Mouse (Mus musculus): ENCODE results near the gene Rgl3. TPM values are rescaled to one million over a fixed set of nuclear protein-coding genes. Genes with fewer than 3 reads are reported as not detected.

The Rgl3 gene
- polyA plus RNA-seq, 1 experiment: 8.0 TPM

GRCm38 (mm10) chr9:21987592-21988342, 1.5 kb downstream of the Rgl3 start:
- H3K36me3 ChIP-seq (ENCODE audit: control insufficient read depth, insufficient read depth, low read length): no peaks in the 10 kb centered on the region
- peaks cover 9% of the 10 kb centered on the region for H3K4me1 ChIP-seq (ENCODE audit: control insufficient read depth, insufficient read depth, insufficient read length)
- no peak overlapping the region for H3K27ac ChIP-seq (ENCODE audit: insufficient read depth, low read length)
- TF ChIP-seq POLR2A (IDR thresholded peaks at IDR 0.05; ENCODE audit: low read depth, low read length) (no peak), CTCF (IDR thresholded peaks at IDR 0.05; ENCODE audit: extremely low read depth, insufficient read depth, insufficient read length, insufficient replicate concordance) (no peak)
- no peak overlapping the region for H3K4me3 ChIP-seq (ENCODE audit: extremely low read depth, insufficient read depth, insufficient read length)
- WGBS: 21% methylated on average over 36 of the region's 36 CpGs
- peaks cover 26% of the 10 kb centered on the region for H3K27me3 ChIP-seq (ENCODE audit: control insufficient read depth, insufficient read depth, low read length)
- no peak for DNase-seq (ENCODE audit: low read depth in 1 of 2, low spot score in 2 of 2)

GRCm38 (mm10) chr9:21983911-21984310, 5.3 kb downstream of the Rgl3 start:
- no peaks in the 10 kb centered on the region for H3K36me3 ChIP-seq (ENCODE audit: control insufficient read depth, insufficient read depth, low read length)
- WGBS: 77% methylated on average over 3 of the region's 3 CpGs
- no peak for TF ChIP-seq POLR2A (IDR thresholded peaks at IDR 0.05; ENCODE audit: low read depth, low read length)
- DNase-seq (ENCODE audit: low read depth in 1 of 2, low spot score in 2 of 2): no peak
- no peak overlapping the region for H3K4me3 ChIP-seq (ENCODE audit: extremely low read depth, insufficient read depth, insufficient read length)
- H3K4me1 ChIP-seq (ENCODE audit: control insufficient read depth, insufficient read depth, insufficient read length): peaks cover 6% of the 10 kb centered on the region; the same call in 1 of the 2 replicates
- no peak overlapping the region for H3K27ac ChIP-seq (ENCODE audit: insufficient read depth, low read length)
- H3K27me3 ChIP-seq (ENCODE audit: control insufficient read depth, insufficient read depth, low read length): peaks cover 13% of the 10 kb centered on the region; the same call in 1 of the 2 replicates

GRCm38 (mm10) chr9:21978398-21979128, 10.7 kb downstream of the Rgl3 start:
- WGBS: 90% methylated on average over 4 of the region's 4 CpGs
- DNase-seq (ENCODE audit: low read depth in 1 of 2, low spot score in 2 of 2): no peak
- no peaks in the 10 kb centered on the region for H3K36me3 ChIP-seq (ENCODE audit: control insufficient read depth, insufficient read depth, low read length)

GRCm38 (mm10) chr9:21977972-21978371, 11.3 kb downstream of the Rgl3 start:
- no peak for TF ChIP-seq POLR2A (IDR thresholded peaks at IDR 0.05; ENCODE audit: low read depth, low read length)
- TF ChIP-seq CTCF (IDR thresholded peaks at IDR 0.05; ENCODE audit: extremely low read depth, insufficient read depth, insufficient read length, insufficient replicate concordance): peak; percentile 64; the same call in 1 of the 2 replicates
- 34% methylated on average over 2 of the region's 2 CpGs for WGBS
- H3K27me3 ChIP-seq (ENCODE audit: control insufficient read depth, insufficient read depth, low read length): no peaks in the 10 kb centered on the region

More at GRCm38 (mm10) chr9:21978398-21979128, 10.7 kb downstream of the Rgl3 start:
- Histone ChIP-seq H3K27me3 (ENCODE audit: control insufficient read depth, insufficient read depth, low read length) (0 out of 2 replicates have a peak, but pooled peaks cover 1% of the 10 kb centered on the region), H3K4me3 (ENCODE audit: extremely low read depth, insufficient read depth, insufficient read length) (no peak overlapping the region), H3K27ac (ENCODE audit: insufficient read depth, low read length) (no peak overlapping the region), H3K4me1 (ENCODE audit: control insufficient read depth, insufficient read depth, insufficient read length) (no peaks in the 10 kb centered on the region)
- TF ChIP-seq CTCF (IDR thresholded peaks at IDR 0.05; ENCODE audit: extremely low read depth, insufficient read depth, insufficient read length, insufficient replicate concordance) (no peak), POLR2A (IDR thresholded peaks at IDR 0.05; ENCODE audit: low read depth, low read length) (no peak)

GRCm38 (mm10) chr9:21977331-21977730, 11.9 kb downstream of the Rgl3 start:
- Histone ChIP-seq H3K36me3 (ENCODE audit: control insufficient read depth, insufficient read depth, low read length) (no peaks in the 10 kb centered on the region), H3K27ac (ENCODE audit: insufficient read depth, low read length) (no peak overlapping the region), H3K4me3 (ENCODE audit: extremely low read depth, insufficient read depth, insufficient read length) (no peak overlapping the region), H3K4me1 (ENCODE audit: control insufficient read depth, insufficient read depth, insufficient read length) (no peaks in the 10 kb centered on the region), H3K27me3 (ENCODE audit: control insufficient read depth, insufficient read depth, low read length) (no peaks in the 10 kb centered on the region)
- WGBS: 87% methylated on average over 5 of the region's 5 CpGs
- TF ChIP-seq POLR2A (IDR thresholded peaks at IDR 0.05; ENCODE audit: low read depth, low read length) (no peak), CTCF (IDR thresholded peaks at IDR 0.05; ENCODE audit: extremely low read depth, insufficient read depth, insufficient read length, insufficient replicate concordance) (no peak)
- DNase-seq (ENCODE audit: low read depth in 1 of 2, low spot score in 2 of 2): no peak

More at GRCm38 (mm10) chr9:21977972-21978371, 11.3 kb downstream of the Rgl3 start:
- H3K36me3 ChIP-seq (ENCODE audit: control insufficient read depth, insufficient read depth, low read length): no peaks in the 10 kb centered on the region
- DNase-seq (ENCODE audit: low read depth in 1 of 2, low spot score in 2 of 2): peak in 1 of 2 experiments; percentile 32
- H3K27ac ChIP-seq (ENCODE audit: insufficient read depth, low read length): no peak overlapping the region
- H3K4me1 ChIP-seq (ENCODE audit: control insufficient read depth, insufficient read depth, insufficient read length): no peaks in the 10 kb centered on the region
- H3K4me3 ChIP-seq (ENCODE audit: extremely low read depth, insufficient read depth, insufficient read length): no peak overlapping the region

- Histone ChIP-seq H3K27ac (ENCODE audit: insufficient read depth, low read length) (no peak overlapping the region), H3K4me3 (ENCODE audit: extremely low read depth, insufficient read depth, insufficient read length) (no peak overlapping the region), H3K36me3 (ENCODE audit: control insufficient read depth, insufficient read depth, low read length) (no peaks in the 10 kb centered on the region), H3K4me1 (ENCODE audit: control insufficient read depth, insufficient read depth, insufficient read length) (no peaks in the 10 kb centered on the region), H3K27me3 (ENCODE audit: control insufficient read depth, insufficient read depth, low read length) (no peaks in the 10 kb centered on the region)
- TF ChIP-seq POLR2A (IDR thresholded peaks at IDR 0.05; ENCODE audit: low read depth, low read length) (no peak), CTCF (IDR thresholded peaks at IDR 0.05; ENCODE audit: extremely low read depth, insufficient read depth, insufficient read length, insufficient replicate concordance) (no peak)
- WGBS: 89% methylated on average over 10 of the region's 10 CpGs
- DNase-seq (ENCODE audit: low read depth in 1 of 2, low spot score in 2 of 2): no peak
Observed at GRCm38 (mm10) chr9:21976626-21977175, 12.5 kb downstream of the Rgl3 start.

All from spleen, adult 2 months (tissue).